Mouse (Mus musculus) left cerebral cortex, postnatal 25 days (tissue): ENCODE data around the gene Gm28053. TPM values are rescaled to one million over a fixed set of nuclear protein-coding genes. Genes with fewer than 3 reads are reported as not detected.
A peak's percentile ranks its signal among the peaks of the same experiment; 100 is the strongest.

Experiments used
- DNase-seq, 2 experiments: peaks; one replicate each; pipeline ENCODE4 v3.0.0; 2022; ENCODE audit warnings: low spot score in 2 of 2, mixed read lengths in 1 of 2
- intact Hi-C: fragments of 180-260 bp; cut with DNase I; formaldehyde crosslinking; loops from one replicate; pipeline ENCODE4 v1.15.1; 2025
- total RNA-seq, 2 experiments: library from RNA; stranded (reverse); gene quantifications; 2 replicates each; pipeline ENCODE4 v1.2.3; 2021

Gm28053 gene
- total RNA-seq, 2 experiments from 2014 or later: 1.7 to 2.3 TPM

DNA sequence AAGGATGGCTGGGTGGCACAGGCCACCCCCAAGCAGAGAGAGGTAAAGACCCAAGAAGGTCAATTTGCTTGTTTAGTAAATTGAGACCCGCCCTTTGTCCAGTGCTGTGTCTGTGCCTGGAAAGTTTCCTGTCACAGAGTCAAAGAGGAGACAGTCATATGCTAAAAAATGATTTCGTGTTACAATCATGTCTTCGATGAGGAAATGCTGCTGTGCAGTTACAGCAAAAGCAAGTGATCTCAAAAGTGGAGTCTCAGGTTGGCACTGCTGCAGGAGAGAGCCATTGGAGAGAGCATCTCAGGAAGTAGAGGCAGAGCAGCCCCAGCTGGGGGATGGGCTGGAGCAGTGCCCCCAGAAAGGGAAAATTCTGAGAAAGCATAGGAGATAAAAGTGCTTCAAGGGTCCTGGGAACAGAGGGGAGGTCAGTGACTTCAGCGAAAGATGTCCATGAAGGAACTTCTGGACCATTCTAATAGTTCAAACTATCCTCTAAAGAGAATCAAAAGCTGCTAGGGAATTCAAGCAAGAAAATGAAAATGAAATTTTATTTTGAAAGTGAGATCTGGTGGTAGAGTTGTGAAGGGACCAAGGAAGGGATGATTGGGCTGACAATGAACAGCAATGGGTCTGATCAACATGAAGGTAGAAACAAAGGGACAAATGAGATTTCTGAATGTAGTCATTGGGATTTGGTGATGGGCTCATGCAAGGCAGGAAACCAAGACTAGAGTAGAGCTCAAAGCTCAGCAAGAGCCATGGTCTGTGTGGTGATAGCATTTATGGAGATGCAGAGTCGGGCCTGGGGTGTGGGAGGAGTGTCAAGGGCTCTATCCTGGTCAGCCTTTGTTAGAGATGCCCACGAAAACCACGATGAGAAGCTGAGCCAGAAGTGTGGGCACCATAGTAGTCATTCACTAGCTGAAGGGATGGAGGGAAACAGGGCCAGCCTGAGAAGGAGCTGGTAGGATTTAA lies 32.4 kb upstream of the Gm28053 start:
- peak in 1 of 2 experiments; percentile 35 for DNase-seq
- intact Hi-C loops: no loop called here

DNA sequence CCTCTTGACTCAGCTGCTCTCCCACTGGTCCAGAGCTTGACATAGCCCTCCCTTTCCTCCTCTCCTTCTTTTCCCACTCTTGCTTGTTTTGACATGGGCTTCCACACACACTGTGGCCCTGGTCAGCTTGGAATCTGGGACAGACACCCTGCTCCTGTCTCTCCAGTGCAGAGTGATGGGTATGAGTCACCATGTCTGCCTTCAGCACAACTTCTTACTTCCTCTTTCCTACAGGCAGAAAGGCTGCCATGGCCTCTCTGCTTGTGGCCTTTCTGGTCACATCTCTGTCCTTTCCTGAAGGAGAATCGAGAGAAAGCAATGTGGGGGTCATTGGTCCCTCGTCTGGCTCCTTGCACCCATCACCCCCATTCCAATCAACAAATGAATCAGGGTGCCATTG lies 31.3 kb upstream of the Gm28053 start:
- intact Hi-C loops: no loop called here
- DNase-seq: no peak

DNA sequence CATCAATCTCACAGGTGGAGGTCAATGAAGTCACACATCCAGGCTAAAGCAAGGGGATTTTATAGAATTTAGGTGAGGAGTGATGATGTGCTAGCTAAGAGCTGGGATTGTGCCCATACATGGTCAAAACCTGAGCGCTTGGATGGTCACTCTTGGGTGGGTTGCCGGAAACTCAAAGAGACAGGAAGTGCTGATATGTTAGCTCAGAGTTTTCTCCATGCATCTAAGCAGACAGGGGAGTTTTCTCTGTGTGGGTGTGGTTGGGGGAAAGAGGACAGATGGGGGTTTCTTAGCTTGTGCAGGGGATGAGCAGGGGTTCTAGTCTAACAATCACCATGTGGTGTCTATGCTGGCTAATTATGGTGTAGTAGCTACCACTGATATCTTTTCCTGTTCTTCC lies 29.1 kb upstream of the Gm28053 start:
- intact Hi-C loops: no loop called here
- DNase-seq: no peak

DNA sequence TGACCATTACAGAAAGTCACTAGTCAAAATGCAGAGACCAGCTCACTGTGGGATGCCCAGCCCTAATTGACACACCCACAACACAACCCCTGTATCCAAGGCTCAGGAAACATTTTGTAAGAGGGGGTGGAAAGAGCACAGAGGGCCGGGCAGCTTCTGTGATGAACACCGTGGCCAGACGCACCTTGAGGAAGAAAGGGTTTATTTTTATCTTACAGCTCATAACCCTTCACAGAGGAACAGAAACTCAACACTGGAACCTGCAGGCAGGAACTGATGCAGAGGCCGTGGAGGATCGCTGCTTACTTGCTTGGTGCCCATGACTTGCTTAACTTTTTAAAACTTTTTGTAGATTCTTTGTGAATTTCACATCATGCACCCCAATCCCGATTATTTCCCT lies 25.4 kb upstream of the Gm28053 start:
- intact Hi-C loops: no loop called here

DNA sequence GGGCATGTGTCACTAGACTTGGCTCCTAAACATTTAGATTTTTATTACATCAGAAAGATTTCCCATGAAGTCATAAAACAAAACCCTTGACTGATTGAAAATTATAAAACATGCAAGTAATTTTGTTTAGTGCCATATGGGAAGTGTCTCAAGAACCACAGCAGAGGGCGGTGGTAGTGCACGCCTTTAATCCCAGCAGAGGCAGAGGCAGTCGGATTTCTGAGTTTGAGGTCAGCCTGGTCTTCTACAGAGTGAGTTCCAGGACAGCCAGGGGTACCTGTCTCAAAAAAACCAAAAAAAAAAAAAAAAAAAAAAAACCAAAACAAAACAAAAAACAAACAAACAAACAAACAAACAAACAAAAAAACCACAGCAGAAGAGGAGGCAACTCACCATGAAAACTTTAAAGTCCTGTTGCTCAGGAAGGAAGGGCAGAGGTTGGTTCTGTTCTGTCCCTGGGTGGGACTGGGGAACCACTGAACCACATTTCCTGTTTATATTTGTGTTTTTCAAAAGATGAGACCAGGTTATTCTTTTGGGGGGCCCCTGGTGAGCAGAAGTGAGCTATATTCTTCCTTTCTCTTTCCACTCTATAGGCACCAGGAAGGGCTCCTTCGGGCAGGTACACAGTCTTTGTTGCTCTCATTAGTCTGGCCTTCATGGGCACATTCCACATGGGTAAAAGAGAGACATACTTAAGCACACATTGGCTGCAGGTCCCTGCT lies 21.4 kb upstream of the Gm28053 start:
- no peak for DNase-seq
- intact Hi-C loops: no loop called here

More for the DNA sequence above, 25.4 kb upstream of the Gm28053 start:
- DNase-seq: no peak

DNA sequence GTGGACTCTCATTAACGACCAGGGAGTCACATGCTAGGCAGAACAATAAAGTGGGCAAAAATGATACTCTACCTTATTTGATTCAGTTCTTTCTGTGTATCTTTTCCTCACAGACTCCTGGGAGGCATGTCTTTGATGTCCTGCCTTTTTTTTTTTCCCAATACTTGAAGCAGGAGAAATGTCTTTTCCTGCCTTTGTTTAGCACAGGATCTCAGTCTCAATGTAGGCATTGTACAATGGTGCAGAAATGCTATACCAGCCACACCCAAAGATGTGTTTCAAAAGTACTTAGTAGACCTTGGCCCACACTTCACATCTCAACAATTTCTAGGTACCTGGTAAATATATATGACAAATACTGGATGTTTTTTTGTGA lies 20.9 kb upstream of the Gm28053 start:
- no peak for DNase-seq
- intact Hi-C loops: no loop called here

DNA sequence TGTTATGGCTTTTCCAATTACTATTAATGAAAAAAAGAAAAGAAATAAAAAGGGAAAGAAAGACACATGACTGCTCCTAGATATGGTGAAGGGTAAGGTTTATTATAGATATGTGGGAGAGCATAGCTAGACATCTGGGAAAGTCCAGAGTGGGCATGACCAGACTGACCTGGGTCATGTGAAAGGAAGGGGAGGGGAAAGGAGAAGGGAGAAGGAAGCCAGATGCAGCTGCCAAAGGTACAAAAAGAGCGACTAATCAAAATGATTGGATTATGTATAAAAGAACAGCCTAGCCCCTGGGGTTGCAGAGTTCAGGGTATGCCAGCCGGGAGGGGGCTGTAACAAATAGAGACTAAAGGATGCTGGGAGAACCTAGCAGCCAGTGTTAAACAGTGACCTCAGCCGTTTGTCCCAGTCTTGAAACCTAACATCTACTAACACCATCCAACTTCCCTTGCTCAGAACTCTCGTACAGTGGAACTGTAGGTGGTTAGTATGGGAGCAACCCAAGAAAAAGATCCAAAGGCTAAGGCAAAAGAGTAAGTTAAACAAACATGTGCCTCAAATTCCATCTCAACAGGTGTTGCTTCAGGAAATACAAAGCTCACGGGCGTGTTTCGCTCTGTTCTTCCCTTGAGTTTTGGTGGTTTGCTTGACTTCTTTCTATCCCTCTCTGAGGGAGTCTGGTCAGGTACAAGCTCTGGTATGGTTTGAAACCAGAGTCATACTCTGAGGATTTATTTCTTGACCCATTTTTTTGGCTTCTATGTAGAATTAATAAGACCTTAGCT lies 20.1 kb upstream of the Gm28053 start:
- intact Hi-C loops: no loop called here

DNA sequence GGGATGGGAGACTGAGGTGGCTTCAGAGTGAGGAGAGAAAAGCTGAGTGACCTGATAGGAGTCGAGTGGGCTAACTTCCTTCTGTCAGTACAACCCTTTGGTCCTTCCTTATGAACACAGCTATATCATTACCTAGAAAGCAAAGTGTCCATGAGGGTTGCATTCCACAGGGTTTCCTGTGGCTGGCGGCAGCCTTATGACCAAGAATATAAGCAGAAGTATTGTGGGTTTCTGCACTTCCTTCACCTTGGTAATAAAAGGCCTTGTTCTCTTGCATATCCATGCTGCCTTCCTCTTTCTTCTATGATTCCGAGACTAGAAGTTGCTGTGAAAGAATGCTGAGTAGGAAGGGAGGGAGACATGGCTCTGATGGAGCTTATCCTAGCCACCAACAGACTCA lies 19.5 kb upstream of the Gm28053 start:
- intact Hi-C loops: no loop called here
- no peak for DNase-seq

More for the DNA sequence above, 20.1 kb upstream of the Gm28053 start:
- no peak for DNase-seq

DNA sequence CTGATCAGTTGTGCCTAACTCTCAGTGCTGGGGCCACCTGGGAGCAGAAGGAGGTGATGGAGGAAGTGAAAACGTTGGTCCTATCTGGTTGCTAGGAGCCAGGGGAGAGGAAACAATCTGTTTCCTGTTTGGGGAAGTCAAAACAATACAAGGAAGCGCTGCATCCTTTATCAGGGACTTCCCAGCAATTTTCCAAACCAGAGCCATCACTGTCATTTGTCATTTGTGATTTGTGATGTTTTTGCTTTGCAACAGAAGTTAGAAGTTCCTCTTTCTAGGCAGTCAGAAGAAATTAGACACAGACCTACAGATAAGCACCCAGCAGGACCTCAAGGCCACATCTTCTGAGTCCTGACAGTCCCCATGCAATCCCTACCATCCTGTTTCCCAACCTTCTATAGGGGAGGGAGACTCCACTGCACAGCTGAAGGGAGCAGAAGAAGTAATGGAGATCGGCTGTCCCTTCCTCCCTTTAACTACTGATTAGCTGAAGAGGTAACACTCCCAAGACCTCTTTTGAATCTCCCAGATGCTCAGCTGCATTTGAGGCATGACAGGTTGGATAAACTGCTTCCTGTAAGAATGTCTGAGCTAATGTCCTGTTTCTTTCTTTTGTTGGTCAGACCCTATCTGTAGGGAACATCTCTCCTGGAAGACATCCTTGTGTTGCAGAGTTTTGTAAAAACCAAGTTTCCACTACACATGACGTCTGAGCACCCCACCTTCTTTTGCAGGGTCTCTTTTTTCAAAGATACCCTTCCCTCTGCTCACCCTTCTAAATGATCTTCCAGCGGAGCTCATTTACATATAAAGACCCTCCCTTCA lies 17.9 kb upstream of the Gm28053 start:
- intact Hi-C loops: no loop called here
- no peak for DNase-seq

DNA sequence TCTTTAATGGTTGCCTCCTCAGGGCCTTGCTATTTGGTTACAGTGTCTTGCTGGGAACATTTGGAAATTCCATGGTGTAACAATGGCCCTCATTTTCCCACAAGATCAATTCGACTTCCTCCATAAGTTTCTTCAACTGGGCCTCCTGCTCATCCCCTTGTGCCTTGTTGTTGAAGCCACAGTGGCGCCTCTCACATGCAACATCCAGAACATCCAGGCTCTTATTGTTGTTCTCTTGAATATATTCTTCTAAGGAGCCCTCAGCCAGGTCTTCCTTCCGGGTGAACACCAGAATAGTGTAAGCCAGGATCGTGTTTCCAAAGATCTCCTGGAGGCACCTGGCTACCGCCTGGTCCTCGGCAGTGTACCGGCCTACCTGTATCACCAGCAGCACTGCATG lies 16.3 kb upstream of the Gm28053 start:
- intact Hi-C loops: no loop called here

DNA sequence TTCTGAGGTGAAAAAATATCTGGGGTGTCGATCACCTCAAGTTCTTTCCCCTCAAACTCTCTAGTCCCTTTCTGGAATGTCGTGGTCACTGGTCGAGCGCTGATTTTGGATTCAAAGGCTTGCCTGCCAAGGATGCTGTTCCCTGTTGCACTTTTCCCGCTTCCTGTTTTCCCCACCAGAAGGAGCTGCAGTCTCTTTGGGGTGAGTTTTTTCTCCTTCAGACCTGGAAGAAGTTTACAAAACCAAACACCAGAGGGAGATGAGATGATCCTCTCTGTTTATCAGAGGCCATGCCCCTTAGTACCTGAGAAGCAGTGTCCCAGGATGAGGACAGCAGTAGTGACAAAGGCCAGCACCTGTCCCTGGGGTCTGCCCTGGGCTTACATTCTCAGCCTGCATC lies 15.8 kb upstream of the Gm28053 start:
- no peak for DNase-seq

More for the DNA sequence above, 16.3 kb upstream of the Gm28053 start:
- no peak for DNase-seq

DNA sequence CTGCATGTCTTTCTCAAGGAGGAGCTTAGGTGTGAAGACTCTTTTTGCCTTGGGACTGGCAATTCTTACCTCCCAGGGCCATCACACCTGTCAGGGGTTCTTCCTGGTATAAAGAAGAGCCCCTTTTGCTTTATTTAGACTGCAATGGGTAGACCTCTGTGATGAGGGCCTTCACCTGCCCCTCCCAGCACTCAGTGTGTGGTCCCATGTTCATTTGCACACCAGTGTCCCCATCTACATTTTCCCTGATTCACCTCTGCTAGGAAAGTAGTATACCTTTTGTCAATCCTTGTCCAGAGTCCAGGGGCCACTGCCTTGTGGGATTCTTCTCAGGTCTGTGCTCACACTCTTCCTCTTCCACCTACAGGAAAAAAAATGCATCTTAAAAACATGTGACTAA lies 14.3 kb upstream of the Gm28053 start:
- no peak for DNase-seq
- intact Hi-C loops: no loop called here

More for the DNA sequence above, 15.8 kb upstream of the Gm28053 start:
- intact Hi-C loops: no loop called here

DNA sequence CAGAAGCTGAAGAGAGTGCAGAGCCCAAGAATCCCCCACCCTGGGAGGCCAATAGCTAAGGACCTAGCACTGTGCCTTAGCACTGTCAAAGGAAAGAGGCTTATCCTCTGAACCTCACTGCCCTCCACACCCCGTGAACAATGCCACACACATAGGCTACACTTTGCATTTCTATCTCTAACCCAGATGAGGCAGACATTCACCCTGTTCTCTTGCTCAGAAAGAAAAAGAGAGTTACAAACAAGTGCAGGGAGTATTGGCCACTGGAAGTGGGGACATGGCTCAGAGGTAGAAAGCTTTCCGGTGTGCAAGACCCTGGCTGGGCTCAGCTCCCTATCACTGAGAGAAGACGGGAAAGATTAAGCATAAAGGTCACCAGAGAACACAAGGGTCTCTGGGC lies 12.3 kb upstream of the Gm28053 start:
- intact Hi-C loops: no loop called here
- no peak for DNase-seq

DNA sequence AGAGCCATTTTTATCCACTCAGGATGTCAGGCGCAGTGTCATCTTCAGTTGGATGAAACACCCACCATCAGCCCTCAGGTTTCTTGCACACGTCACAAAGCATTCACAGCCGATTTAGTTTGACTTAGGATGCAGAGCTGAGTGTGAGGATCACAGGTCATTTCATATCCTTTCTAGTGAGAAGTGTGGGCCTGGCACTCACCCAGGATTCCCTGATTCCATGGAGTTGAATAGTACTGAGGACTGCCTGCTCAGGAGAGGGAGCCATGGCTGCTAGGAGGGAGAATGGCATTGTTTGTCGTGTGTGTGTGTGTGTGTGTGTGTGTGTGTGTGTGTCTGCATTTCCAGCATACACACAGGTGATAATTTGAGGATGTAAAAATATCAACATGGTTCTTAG lies 1.9 kb downstream of the Gm28053 start:
- intact Hi-C loops: no loop called here
- peak in 1 of 2 experiments; percentile 9 for DNase-seq

DNA sequence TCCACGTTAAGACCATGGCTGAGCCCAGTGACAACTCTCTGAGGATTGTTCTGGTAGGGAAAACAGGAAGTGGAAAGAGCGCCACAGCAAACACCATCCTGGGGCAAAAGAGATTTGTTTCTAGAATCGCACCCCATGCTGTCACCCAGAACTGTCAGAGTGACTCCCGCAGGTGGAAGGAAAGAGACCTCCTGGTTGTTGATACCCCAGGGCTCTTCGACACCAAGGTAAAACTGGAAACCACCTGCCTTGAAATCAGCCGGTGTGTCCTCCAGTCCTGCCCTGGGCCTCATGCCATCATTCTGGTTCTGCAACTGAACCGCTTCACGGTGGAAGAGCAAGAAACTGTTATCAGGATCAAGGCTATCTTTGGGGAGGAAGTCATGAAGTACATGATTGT lies 5.1 kb downstream of the Gm28053 start:
- intact Hi-C loops: no loop called here
- no peak for DNase-seq

DNA sequence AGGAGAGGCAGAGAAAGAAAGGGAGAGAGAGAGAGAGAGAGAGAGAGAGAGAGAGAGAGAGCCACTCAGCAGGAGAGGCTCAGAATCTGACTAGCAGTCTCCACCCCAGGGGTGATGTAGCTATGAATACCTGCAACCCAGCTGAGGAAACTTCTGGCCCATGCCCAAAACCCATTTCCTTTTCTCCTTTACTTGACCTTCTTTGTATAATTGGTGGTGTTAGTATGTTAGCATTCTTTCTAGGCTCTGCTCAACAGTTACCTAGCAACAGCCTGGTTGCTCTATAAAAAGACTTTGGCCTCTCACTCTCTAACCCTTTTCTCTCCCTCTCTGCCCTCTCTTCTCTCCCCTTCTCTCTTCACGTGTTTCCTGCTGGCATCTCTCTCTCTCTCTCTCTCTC lies 7.1 kb downstream of the Gm28053 start:
- DNase-seq: peak; percentile 3 to 37
- intact Hi-C loops: no loop called here

DNA sequence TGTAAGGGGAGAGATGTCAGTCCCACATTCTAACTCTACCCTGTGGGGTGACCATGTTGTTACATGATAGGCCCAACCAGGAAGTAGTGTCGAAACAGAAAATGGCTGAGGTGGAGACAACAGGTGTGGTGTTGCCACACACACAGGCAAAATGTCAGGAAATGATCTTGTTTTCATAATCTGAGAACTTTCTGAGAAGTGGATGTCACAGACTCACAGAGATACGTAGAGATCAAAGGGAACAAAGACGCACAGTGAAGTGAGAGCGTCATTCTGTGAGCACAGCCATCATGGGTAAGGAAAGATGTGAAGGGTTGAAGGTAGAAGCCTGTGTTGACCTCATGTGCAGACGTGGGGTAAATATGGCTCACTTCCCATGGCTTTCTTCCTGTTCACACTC lies 9.4 kb downstream of the Gm28053 start:
- intact Hi-C loops: no loop called here
- no peak for DNase-seq

DNA sequence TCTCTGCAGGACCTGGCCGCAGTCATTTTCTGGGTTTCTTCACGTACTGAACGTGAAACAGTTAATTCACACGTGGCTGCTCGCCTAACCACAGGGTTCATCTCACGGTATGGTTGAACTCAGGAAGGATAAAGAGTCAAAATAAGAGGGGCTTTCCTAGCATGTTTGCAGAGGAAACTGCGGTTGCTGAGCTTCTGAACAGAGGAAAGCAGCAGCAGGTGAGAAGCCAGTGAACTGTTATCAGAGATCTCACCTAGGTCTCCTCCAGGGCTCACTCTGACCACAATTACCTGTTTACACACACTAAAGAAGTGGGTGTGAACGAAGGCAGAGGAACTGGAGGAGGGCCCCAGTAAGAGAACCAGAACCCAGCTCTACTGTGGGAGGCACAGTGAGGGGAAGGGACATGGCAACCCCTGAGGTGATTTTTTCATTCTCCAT lies 14.5 kb downstream of the Gm28053 start:
- intact Hi-C loops: loop anchor here (5.0 kb wide), 1 partner anchor 51 kb away; the partner anchor contains the start of gene Gimap4
- no peak for DNase-seq

DNA sequence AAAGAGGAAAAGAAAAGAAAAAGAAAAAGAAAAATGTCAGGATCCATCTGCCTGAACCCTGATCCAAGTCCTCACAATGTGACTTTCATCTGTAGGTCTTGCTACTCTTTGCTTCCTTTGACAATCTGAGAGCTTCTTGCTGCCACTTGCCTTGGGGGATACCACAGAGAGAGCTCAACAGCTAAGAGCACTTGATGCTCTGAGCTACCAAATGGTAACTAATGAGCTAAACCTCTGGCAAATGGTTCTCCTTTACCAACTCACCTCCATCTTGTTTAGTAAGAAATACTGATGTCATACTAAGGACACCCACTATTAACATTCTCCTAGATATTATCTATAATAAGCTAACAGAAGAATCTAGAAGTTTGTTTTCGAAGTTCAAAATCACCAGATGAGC lies 15.3 kb downstream of the Gm28053 start:
- DNase-seq: no peak
- intact Hi-C loops: loop anchor here (5.0 kb wide), 1 partner anchor 51 kb away; the partner anchor contains the start of gene Gimap4
